22 mouse cellular contexts compared by ENCODE assay signal in the genomic region with DNA sequence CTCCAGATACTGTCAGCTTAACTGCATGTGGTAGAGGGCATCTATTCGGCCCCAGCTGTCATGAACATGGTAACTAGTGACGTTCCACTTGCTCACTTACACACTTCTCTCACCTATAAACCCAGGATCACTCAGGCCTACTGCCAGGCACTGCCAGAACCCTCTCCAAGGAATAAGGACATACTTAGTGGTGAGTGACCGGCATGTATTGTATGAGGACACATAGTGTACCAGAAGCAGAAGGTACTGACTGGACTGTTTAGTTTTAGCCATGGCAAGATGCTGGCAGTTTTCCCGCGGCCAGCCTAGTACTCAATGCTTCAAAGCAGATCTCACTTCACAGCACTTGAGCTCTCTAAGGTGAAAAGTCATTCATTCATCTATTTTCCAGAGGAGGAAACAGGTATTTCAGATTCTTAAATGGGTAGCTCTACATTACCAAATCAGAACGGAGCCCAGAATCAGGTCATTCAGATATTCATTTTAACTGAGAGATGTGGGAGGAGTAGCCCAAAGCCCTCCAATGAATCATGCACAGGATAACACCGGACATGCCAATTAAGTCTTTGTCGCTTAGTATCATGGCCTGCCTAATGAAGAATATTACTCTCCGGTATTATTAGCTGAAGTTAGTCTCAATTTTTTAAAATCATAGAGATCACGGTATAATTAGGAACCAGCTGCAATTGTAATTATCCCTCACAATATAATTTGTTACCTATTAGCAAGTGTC. TPM values are rescaled to one million over a fixed set of nuclear protein-coding genes. Genes with fewer than 3 reads are reported as not detected.
DNase-seq lines count a peak whose midpoint lies in the region; ATAC-seq and TF ChIP-seq lines count a peak whose summit lies in the region.
"Had no signal": no experiment of that assay in that cellular context is flagged by ENCODE, and none has a peak within 500 bp of the region (broad histone marks: within the 10 kb centered on the region; RNA-seq: fewer than 3 reads in every experiment).

No protein-coding gene starts in this region.

- H3K27me3 ChIP-seq in forebrain, embryonic 13.5 days, result no peaks in the 10 kb centered on the region
- H3K27me3 ChIP-seq in forebrain, embryonic 12.5 days, result no peaks in the 10 kb centered on the region
- H3K27me3 ChIP-seq in heart, adult 2 months (ENCODE audit: control insufficient read depth, insufficient read depth, low read length), result no peaks in the 10 kb centered on the region
- H3K27me3 ChIP-seq in hindbrain, postnatal 0 days (ENCODE audit: insufficient read depth, low read length), result no peaks in the 10 kb centered on the region
- H3K27me3 ChIP-seq in hindbrain, embryonic 14.5 days (ENCODE audit: control insufficient read depth, insufficient read depth, low read length), result no peaks in the 10 kb centered on the region
- H3K27me3 ChIP-seq: embryonic facial prominence, embryonic 15.5 days; heart, embryonic 12.5 days; hindbrain, embryonic 12.5 days had no signal

- no peak overlapping the region for H3K27ac ChIP-seq in forebrain, embryonic 13.5 days
- no peak overlapping the region for H3K27ac ChIP-seq in forebrain, embryonic 12.5 days
- 0 out of 2 replicates have a peak overlapping the region, but pooled peaks have one; percentile 31 for H3K27ac ChIP-seq in heart, adult 2 months
- no peak overlapping the region for H3K27ac ChIP-seq in hindbrain, postnatal 0 days
- H3K27ac ChIP-seq in hindbrain, embryonic 14.5 days, result no peak overlapping the region
- H3K27ac ChIP-seq: embryonic facial prominence, embryonic 15.5 days; gastrocnemius, adult 2 months; hindbrain, embryonic 12.5 days had no signal

- H3K9ac ChIP-seq in forebrain, embryonic 13.5 days, result no peak overlapping the region
- H3K9ac ChIP-seq in forebrain, embryonic 12.5 days, result no peak overlapping the region
- H3K9ac ChIP-seq in heart, adult 2 months (ENCODE audit: low read depth, low read length), result no peak overlapping the region
- H3K9ac ChIP-seq in hindbrain, postnatal 0 days (replicated peaks; ENCODE audit: low read length), result no peak overlapping the region
- no peak overlapping the region for H3K9ac ChIP-seq in hindbrain, embryonic 14.5 days
- H3K9ac ChIP-seq: embryonic facial prominence, embryonic 15.5 days; heart, embryonic 12.5 days; hindbrain, embryonic 12.5 days had no signal

- intact Hi-C loops in heart, adult 2 months (cut with DNase I), result no loop called here
- intact Hi-C loops in heart, postnatal 14 days (cut with DNase I), result no loop called here

- TF ChIP-seq POLR2A in heart, adult 2 months (IDR thresholded peaks at IDR 0.05; ENCODE audit: insufficient read depth, low read depth, low read length), result no peak

- TF ChIP-seq CTCF in heart, adult 2 months (IDR thresholded peaks at IDR 0.05), result no peak
- TF ChIP-seq CTCF in hindbrain, postnatal 0 days (IDR thresholded peaks at IDR 0.05; ENCODE audit: low read depth), result no peak

- peak; percentile 62; the same call in 1 of the 2 replicates for TF ChIP-seq EP300 in heart, adult 2 months (IDR thresholded peaks at IDR 0.05; ENCODE audit: insufficient read depth, low read depth, low read length)

- no peaks in the 10 kb centered on the region for H3K36me3 ChIP-seq in forebrain, embryonic 13.5 days (ENCODE audit: poor library complexity, severe bottlenecking)
- no peaks in the 10 kb centered on the region for H3K36me3 ChIP-seq in forebrain, embryonic 12.5 days (replicated peaks)
- peaks cover 4% of the 10 kb centered on the region for H3K36me3 ChIP-seq in heart, adult 2 months (ENCODE audit: control insufficient read depth, insufficient read depth, low read length)
- H3K36me3 ChIP-seq in hindbrain, postnatal 0 days (ENCODE audit: insufficient read depth, low read length), result no peaks in the 10 kb centered on the region
- no peaks in the 10 kb centered on the region for H3K36me3 ChIP-seq in hindbrain, embryonic 14.5 days (replicated peaks; ENCODE audit: control insufficient read depth, insufficient read depth)
- H3K36me3 ChIP-seq: embryonic facial prominence, embryonic 15.5 days; hindbrain, embryonic 12.5 days had no signal

- ATAC-seq in forebrain, embryonic 13.5 days, result peak; percentile 44; the same call in 1 of the 2 replicates
- no peak for ATAC-seq in forebrain, embryonic 12.5 days (ENCODE audit: low FRiP score)
- peak; percentile 56; the same call in 1 of the 2 replicates for ATAC-seq in hindbrain, postnatal 0 days
- no peak for ATAC-seq in hindbrain, embryonic 14.5 days (ENCODE audit: low FRiP score)
- ATAC-seq: CD4-positive, CD25-positive, alpha-beta regulatory T cell, adult 4 months had no signal

- 0 out of 2 replicates have a peak, but pooled peaks cover 3% of the 10 kb centered on the region for H3K4me1 ChIP-seq in forebrain, embryonic 13.5 days
- H3K4me1 ChIP-seq in forebrain, embryonic 12.5 days, result no peaks in the 10 kb centered on the region
- H3K4me1 ChIP-seq in heart, adult 2 months (ENCODE audit: control insufficient read depth, insufficient read depth, low read length), result peaks cover 2% of the 10 kb centered on the region; the same call in 1 of the 2 replicates
- H3K4me1 ChIP-seq in hindbrain, postnatal 0 days (ENCODE audit: insufficient read depth, low read length), result no peaks in the 10 kb centered on the region
- H3K4me1 ChIP-seq in hindbrain, embryonic 14.5 days (replicated peaks; ENCODE audit: control insufficient read depth, insufficient read depth, low read length), result no peaks in the 10 kb centered on the region
- H3K4me1 ChIP-seq: embryonic facial prominence, embryonic 15.5 days; hindbrain, embryonic 12.5 days had no signal

- H3K79me2 ChIP-seq in heart, adult 2 months (replicated peaks; ENCODE audit: control insufficient read depth, insufficient read depth, low read length), result no peaks in the 10 kb centered on the region

- no peaks in the 10 kb centered on the region for H3K9me3 ChIP-seq in forebrain, embryonic 13.5 days (replicated peaks)
- H3K9me3 ChIP-seq in forebrain, embryonic 12.5 days, result no peaks in the 10 kb centered on the region
- H3K9me3 ChIP-seq in hindbrain, postnatal 0 days (ENCODE audit: low read length), result no peaks in the 10 kb centered on the region
- H3K9me3 ChIP-seq in hindbrain, embryonic 14.5 days (ENCODE audit: control insufficient read depth, low read length), result no peaks in the 10 kb centered on the region
- H3K9me3 ChIP-seq: embryonic facial prominence, embryonic 15.5 days; hindbrain, embryonic 12.5 days had no signal

- 73% methylated on average over 10 of the region's 10 CpGs for WGBS in forebrain, embryonic 13.5 days
- WGBS in forebrain, embryonic 12.5 days, result 75% methylated on average over 10 of the region's 10 CpGs
- 72% methylated on average over 10 of the region's 10 CpGs for WGBS in heart, adult 2 months
- 82% methylated on average over 10 of the region's 10 CpGs for WGBS in hindbrain, postnatal 0 days
- 84% methylated on average over 10 of the region's 10 CpGs for WGBS in hindbrain, embryonic 14.5 days

- peak in 1 of 2 experiments; percentile 30 for DNase-seq in heart, adult 2 months
- DNase-seq in heart, postnatal 14 days, result no peak
- DNase-seq in hindbrain, postnatal 0 days (ENCODE audit: low spot score), result no peak
- DNase-seq in hindbrain, embryonic 14.5 days (ENCODE audit: low spot score), result no peak
- peak; percentile 13 for DNase-seq in lung, postnatal 25 days (ENCODE audit: low spot score)
- DNase-seq in lung, postnatal 14 days, result no peak
- DNase-seq: adrenal gland, postnatal 10 days; B cell, adult 2 months; cerebellum, adult 11 months; cerebellum, adult 8-10 months; cerebellum, postnatal 14 days; embryo, embryonic 11 days; gastrocnemius, adult 2 months; gastrocnemius, postnatal 36 days; kidney, adult 11 months had no signal

- no peak overlapping the region for H3K4me3 ChIP-seq in forebrain, embryonic 13.5 days
- H3K4me3 ChIP-seq in forebrain, embryonic 12.5 days (replicated peaks), result no peak overlapping the region
- H3K4me3 ChIP-seq in heart, adult 2 months, result no peak overlapping the region
- H3K4me3 ChIP-seq in hindbrain, postnatal 0 days (ENCODE audit: low read length), result no peak overlapping the region
- H3K4me3 ChIP-seq in hindbrain, embryonic 14.5 days (replicated peaks; ENCODE audit: low read length), result no peak overlapping the region
- H3K4me3 ChIP-seq: embryonic facial prominence, embryonic 15.5 days; erythroblast, embryonic 14.5 days; gastrocnemius, adult 2 months; heart, embryonic 12.5 days; hindbrain, embryonic 12.5 days had no signal

- no peak overlapping the region for H3K4me2 ChIP-seq in forebrain, embryonic 13.5 days
- no peak overlapping the region for H3K4me2 ChIP-seq in forebrain, embryonic 12.5 days
- no peak overlapping the region for H3K4me2 ChIP-seq in hindbrain, postnatal 0 days (ENCODE audit: low read depth, low read length)
- no peak overlapping the region for H3K4me2 ChIP-seq in hindbrain, embryonic 14.5 days (replicated peaks)
- H3K4me2 ChIP-seq: embryonic facial prominence, embryonic 15.5 days; heart, embryonic 12.5 days; hindbrain, embryonic 12.5 days had no signal

RNA-seq across cellular contexts. Expression of gene Slc25a13, which starts 17.7 kb away (rescaled TPM):
- 15.1 and 15.3 TPM in 2 replicates for polyA plus RNA-seq in forebrain, embryonic 13.5 days (2015; fragmentation: Nextera tagmentation; extraction: Ambion mirVana)
- 23.6 and 32.3 TPM in 2 replicates for polyA plus RNA-seq in forebrain, embryonic 12.5 days (2016; fragmentation: Nextera tagmentation; extraction: Ambion mirVana)
- 100 to 1,000 TPM; 121 to 146 TPM for total RNA-seq in heart, adult 2 months (2021)
- 45.5 and 79.1 TPM in 2 replicates for polyA plus RNA-seq in heart, adult 2 months (2012; rRNA removed)
- total RNA-seq in heart, postnatal 14 days (2021), result 100 to 1,000 TPM in 1 of 2 experiments, 10 to 100 TPM in 1; 96.6 to 108 TPM
- 2.5 and 3.4 TPM in 2 replicates for total RNA-seq in hindbrain, postnatal 0 days (2014; rRNA removed)
- 3.5 and 4.4 TPM in 2 replicates for polyA plus RNA-seq in hindbrain, postnatal 0 days (2015; fragmentation: Nextera tagmentation; extraction: Ambion mirVana)
- polyA plus RNA-seq in hindbrain, embryonic 14.5 days (2014; fragmentation: Nextera tagmentation; extraction: Ambion mirVana), result 5.6 and 6.4 TPM in 2 replicates

Comparison
In these comparisons a context has a peak if more than half of its experiments do, and no peak if none do; other contexts are left out.
1. ATAC-seq: peak in forebrain, embryonic 13.5 days (single experiment) and hindbrain, postnatal 0 days (single experiment); none in forebrain, embryonic 12.5 days (single experiment) and hindbrain, embryonic 14.5 days (single experiment).